Mouse (Mus musculus): ENCODE measurements at regions not wholly inside any gene's neighbourhood (a gene's known extent, or its start where the extent isn't known, plus 50 kb on each side); places are given as distances from the start of the nearest gene placed in this dataset.

GRCm38 (mm10) chr4:55271965-55272630 is 77.7 kb upstream of the Rad23b start:
- TF ChIP-seq CTCF (IDR thresholded peaks at IDR 0.05; ENCODE audit: borderline replicate concordance, extremely low read depth, insufficient read depth, insufficient read length) (no peak), POLR2A (IDR thresholded peaks at IDR 0.05; ENCODE audit: borderline replicate concordance, extremely low read depth, insufficient read depth, insufficient read length, poor library complexity, severe bottlenecking) (no peak)
